Mouse (Mus musculus) erythroblast, embryonic 14.5 days (primary cell): ENCODE measurements around the gene Ppm1g. TPM values are rescaled to one million over a fixed set of nuclear protein-coding genes. Genes with fewer than 3 reads are reported as not detected.
A peak's percentile ranks its signal among the peaks of the same experiment; 100 is the strongest.

Experiments used
- H3K27me3 ChIP-seq: 2 replicates; pipeline ENCODE4 v1.6.1; 2012; ENCODE audit warnings: inconsistent platforms; ENCODE audit not compliant: control insufficient read depth
- H3K36me3 ChIP-seq: 2 replicates; pipeline ENCODE4 v1.6.1; 2012; ENCODE audit warnings: mild to moderate bottlenecking, inconsistent platforms; ENCODE audit not compliant: control insufficient read depth
- H3K4me1 ChIP-seq: 2 replicates; pipeline ENCODE4 v1.6.1; 2012; ENCODE audit warnings: inconsistent platforms; ENCODE audit not compliant: control insufficient read depth
- H3K4me3 ChIP-seq: replicated peaks from 2 replicates; pipeline ENCODE3; 2012; ENCODE audit warnings: moderate library complexity, mild to moderate bottlenecking, inconsistent platforms
- H3K9me3 ChIP-seq: 2 replicates; pipeline ENCODE4 v1.6.1; 2012; ENCODE audit warnings: low read length, inconsistent platforms, mixed read lengths; ENCODE audit not compliant: control insufficient read depth
- GATA1 ChIP-seq: IDR thresholded peaks from 2 replicates; pipeline ENCODE4 v1.6.1; 2012; ENCODE audit warnings: low read length, inconsistent platforms, mixed read lengths
- TAL1 ChIP-seq: IDR thresholded peaks from 3 replicates; pipeline ENCODE4 v1.6.1; 2012; ENCODE audit warnings: low read length, inconsistent platforms, mixed read lengths
- polyA plus RNA-seq: library from polyadenylated mRNA; stranded (reverse); fragments of >175 nt; gene quantifications from 2 replicates; pipeline ENCODE4 v1.2.3, GENCODE M21; 2012

The Ppm1g gene
- polyA plus RNA-seq, 1 experiment = 31.4 TPM

GRCm38 (mm10) chr5:31201742-31202590 lies 18.5 kb downstream of the Ppm1g start, which contains the start of gene Zfp513:
Zfp513 (minus strand) TSS chr5:31202303.
- no peaks in the 10 kb centered on the region for H3K27me3 ChIP-seq
- peaks cover 37% of the 10 kb centered on the region for H3K4me1 ChIP-seq
- TF ChIP-seq TAL1 = no peak
- TF ChIP-seq GATA1 = no peak
- peak within 1 kb of the TSS; percentile 84 for H3K4me3 ChIP-seq
- H3K9me3 ChIP-seq = no peaks in the 10 kb centered on the region
- H3K36me3 ChIP-seq = peaks cover 96% of the 10 kb centered on the region

GRCm38 (mm10) chr5:31201042-31201741 lies 19.3 kb downstream of the Ppm1g start:
- Histone ChIP-seq H3K27me3 (no peaks in the 10 kb centered on the region), H3K9me3 (no peaks in the 10 kb centered on the region), H3K4me3 (peak overlapping the region; percentile 84), H3K36me3 (peaks cover 96% of the 10 kb centered on the region), H3K4me1 (peaks cover 43% of the 10 kb centered on the region)
- TF ChIP-seq GATA1 (no peak), TAL1 (no peak)

GRCm38 (mm10) chr5:31200327-31200768 lies 20.1 kb downstream of the Ppm1g start:
- Histone ChIP-seq H3K4me3 (no peak overlapping the region), H3K9me3 (no peaks in the 10 kb centered on the region), H3K36me3 (peaks cover 96% of the 10 kb centered on the region), H3K27me3 (no peaks in the 10 kb centered on the region), H3K4me1 (peaks cover 44% of the 10 kb centered on the region)
- no peak for TF ChIP-seq GATA1
- no peak for TF ChIP-seq TAL1

- TF ChIP-seq GATA1 = no peak
- no peak for TF ChIP-seq TAL1
- Histone ChIP-seq H3K9me3 (no peaks in the 10 kb centered on the region), H3K27me3 (no peaks in the 10 kb centered on the region), H3K4me3 (no peak overlapping the region), H3K4me1 (peaks cover 48% of the 10 kb centered on the region), H3K36me3 (peaks cover 96% of the 10 kb centered on the region)
Observed at GRCm38 (mm10) chr5:31199893-31200292, 20.6 kb downstream of the Ppm1g start.

- no peaks in the 10 kb centered on the region for H3K27me3 ChIP-seq
- peaks cover 96% of the 10 kb centered on the region for H3K36me3 ChIP-seq
- H3K9me3 ChIP-seq = no peaks in the 10 kb centered on the region
- H3K4me1 ChIP-seq = peaks cover 53% of the 10 kb centered on the region
- no peak overlapping the region for H3K4me3 ChIP-seq
- TF ChIP-seq TAL1 (no peak), GATA1 (no peak)
Observed at GRCm38 (mm10) chr5:31199321-31199892, 21.1 kb downstream of the Ppm1g start.

GRCm38 (mm10) chr5:31198616-31199320 lies 21.7 kb downstream of the Ppm1g start:
- H3K36me3 ChIP-seq = peaks cover 90% of the 10 kb centered on the region
- no peaks in the 10 kb centered on the region for H3K9me3 ChIP-seq
- H3K4me1 ChIP-seq = peaks cover 58% of the 10 kb centered on the region
- no peak overlapping the region for H3K4me3 ChIP-seq
- H3K27me3 ChIP-seq = no peaks in the 10 kb centered on the region
- TF ChIP-seq GATA1 = no peak
- TF ChIP-seq TAL1 = no peak

GRCm38 (mm10) chr5:31198170-31198569 lies 22.3 kb downstream of the Ppm1g start:
- no peaks in the 10 kb centered on the region for H3K27me3 ChIP-seq
- no peaks in the 10 kb centered on the region for H3K9me3 ChIP-seq
- no peak for TF ChIP-seq TAL1
- no peak for TF ChIP-seq GATA1
- H3K4me3 ChIP-seq = no peak overlapping the region
- peaks cover 84% of the 10 kb centered on the region for H3K36me3 ChIP-seq
- H3K4me1 ChIP-seq = peaks cover 59% of the 10 kb centered on the region

GRCm38 (mm10) chr5:31197072-31197471 lies 23.4 kb downstream of the Ppm1g start:
- TF ChIP-seq GATA1 = no peak
- no peak for TF ChIP-seq TAL1
- Histone ChIP-seq H3K4me1 (peaks cover 55% of the 10 kb centered on the region), H3K36me3 (peaks cover 73% of the 10 kb centered on the region), H3K4me3 (no peak overlapping the region), H3K9me3 (no peaks in the 10 kb centered on the region), H3K27me3 (no peaks in the 10 kb centered on the region)

GRCm38 (mm10) chr5:31196207-31196606 lies 24.3 kb downstream of the Ppm1g start:
- Histone ChIP-seq H3K36me3 (peaks cover 72% of the 10 kb centered on the region), H3K4me3 (no peak overlapping the region), H3K27me3 (no peaks in the 10 kb centered on the region), H3K9me3 (no peaks in the 10 kb centered on the region), H3K4me1 (peaks cover 57% of the 10 kb centered on the region)
- TF ChIP-seq GATA1 (no peak), TAL1 (no peak)
